14 mouse cellular contexts compared by ENCODE assay signal in the genomic region with DNA sequence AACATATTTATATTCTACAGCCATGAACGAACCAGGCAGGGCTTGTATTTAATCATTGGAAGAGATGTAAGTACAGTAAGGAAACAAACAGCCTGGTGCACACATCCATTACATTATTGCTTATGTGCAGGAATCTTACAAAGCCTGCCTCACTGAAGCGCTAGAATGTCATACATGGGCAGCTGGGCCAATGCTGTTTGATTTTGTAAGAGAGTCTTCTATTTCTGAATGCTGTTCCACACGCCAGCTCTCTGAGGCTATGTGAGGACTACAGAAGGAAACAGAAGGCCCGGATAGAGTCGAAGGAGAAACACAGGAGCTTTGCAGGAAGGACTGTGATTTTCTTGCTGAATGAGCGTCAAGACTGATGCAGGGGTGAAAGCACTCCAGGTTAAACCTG.
DNase-seq lines count a peak whose midpoint lies in the region; ATAC-seq and TF ChIP-seq lines count a peak whose summit lies in the region.
"Had no signal": no experiment of that assay in that cellular context is flagged by ENCODE, and none has a peak within 500 bp of the region (broad histone marks: within the 10 kb centered on the region; RNA-seq: fewer than 3 reads in every experiment).

No protein-coding gene starts in this region.

- no peak for TF ChIP-seq CTCF in hindbrain, postnatal 0 days (IDR thresholded peaks at IDR 0.05; ENCODE audit: low read depth)
- TF ChIP-seq CTCF in brain, embryonic 14.5 days (IDR thresholded peaks at IDR 0.05; ENCODE audit: borderline replicate concordance, extremely low read depth, insufficient read depth, insufficient read length) = no peak

- H3K27ac ChIP-seq in hindbrain, embryonic 13.5 days = peak overlapping the region; percentile 67
- no peak overlapping the region for H3K27ac ChIP-seq in hindbrain, postnatal 0 days
- no peak overlapping the region for H3K27ac ChIP-seq in liver, embryonic 11.5 days (ENCODE audit: low read depth, low read length)
- H3K27ac ChIP-seq: gastrocnemius, adult 2 months; heart, embryonic 13.5 days; hindbrain, embryonic 12.5 days had no signal

- H3K9ac ChIP-seq in hindbrain, embryonic 13.5 days = no peak overlapping the region
- no peak overlapping the region for H3K9ac ChIP-seq in hindbrain, postnatal 0 days (replicated peaks; ENCODE audit: low read length)
- no peak overlapping the region for H3K9ac ChIP-seq in liver, embryonic 11.5 days (ENCODE audit: low read depth, low read length)
- H3K9ac ChIP-seq: heart, embryonic 13.5 days; hindbrain, embryonic 12.5 days had no signal

- TF ChIP-seq POLR2A in brain, embryonic 14.5 days (IDR thresholded peaks at IDR 0.05; ENCODE audit: borderline replicate concordance, extremely low read depth, insufficient read depth, insufficient read length, poor library complexity, severe bottlenecking) = no peak

- no peaks in the 10 kb centered on the region for H3K36me3 ChIP-seq in hindbrain, embryonic 13.5 days
- H3K36me3 ChIP-seq in hindbrain, postnatal 0 days (ENCODE audit: insufficient read depth, low read length) = no peaks in the 10 kb centered on the region
- H3K36me3 ChIP-seq in liver, embryonic 11.5 days (ENCODE audit: control insufficient read depth, insufficient read depth, low read length) = no peaks in the 10 kb centered on the region
- H3K36me3 ChIP-seq: hindbrain, embryonic 12.5 days had no signal

- no peak for ATAC-seq in hindbrain, embryonic 13.5 days (ENCODE audit: low FRiP score)
- no peak for ATAC-seq in hindbrain, postnatal 0 days
- ATAC-seq in liver, embryonic 11.5 days (replicated peaks; ENCODE audit: low FRiP score) = no peak

- 80% methylated on average over 6 of the region's 6 CpGs for WGBS in hindbrain, embryonic 13.5 days
- 67% methylated on average over 6 of the region's 6 CpGs for WGBS in hindbrain, postnatal 0 days
- 89% methylated on average over 6 of the region's 6 CpGs for WGBS in liver, embryonic 11.5 days

- H3K9me3 ChIP-seq in hindbrain, embryonic 13.5 days = no peaks in the 10 kb centered on the region
- H3K9me3 ChIP-seq in hindbrain, postnatal 0 days (ENCODE audit: low read length) = no peaks in the 10 kb centered on the region
- H3K9me3 ChIP-seq in liver, embryonic 11.5 days (ENCODE audit: control insufficient read depth, low read length) = no peaks in the 10 kb centered on the region
- H3K9me3 ChIP-seq: heart, embryonic 13.5 days; hindbrain, embryonic 12.5 days had no signal

- no peak for DNase-seq in hindbrain, postnatal 0 days (ENCODE audit: low spot score)
- DNase-seq in brain, embryonic 14.5 days (ENCODE audit: low read depth) = peak; percentile 53
- peak; percentile 31 to 45 for DNase-seq in layer of hippocampus, postnatal 10 days (ENCODE audit: low spot score in 2 of 2)
- peak; percentile 79 to 89 for DNase-seq in right cerebral cortex, postnatal 10 days (ENCODE audit: low spot score in 2 of 2)
- DNase-seq in liver, embryonic 11.5 days (ENCODE audit: low spot score) = no peak
- no peak for DNase-seq in gastrocnemius, adult 8-10 months (ENCODE audit: low spot score in 2 of 2)
- no peak for DNase-seq in lung, postnatal 4 days
- DNase-seq: adrenal gland, adult 2 months; cerebellum, postnatal 25 days; gastrocnemius, adult 2 months; thymus, postnatal 36 days had no signal

- no peak overlapping the region for H3K4me3 ChIP-seq in hindbrain, embryonic 13.5 days
- no peak overlapping the region for H3K4me3 ChIP-seq in hindbrain, postnatal 0 days (ENCODE audit: low read length)
- H3K4me3 ChIP-seq in liver, embryonic 11.5 days (ENCODE audit: low read depth, low read length) = no peak overlapping the region
- H3K4me3 ChIP-seq: gastrocnemius, adult 2 months; heart, embryonic 13.5 days; hindbrain, embryonic 12.5 days had no signal

- no peak overlapping the region for H3K4me2 ChIP-seq in hindbrain, embryonic 13.5 days
- no peak overlapping the region for H3K4me2 ChIP-seq in hindbrain, postnatal 0 days (ENCODE audit: low read depth, low read length)
- H3K4me2 ChIP-seq in liver, embryonic 11.5 days = no peak overlapping the region
- H3K4me2 ChIP-seq: heart, embryonic 13.5 days; hindbrain, embryonic 12.5 days had no signal

- peaks cover 75% of the 10 kb centered on the region for H3K4me1 ChIP-seq in hindbrain, embryonic 13.5 days (replicated peaks)
- H3K4me1 ChIP-seq in hindbrain, postnatal 0 days (ENCODE audit: insufficient read depth, low read length) = peaks cover 16% of the 10 kb centered on the region; the same call in 1 of the 2 replicates
- H3K4me1 ChIP-seq in liver, embryonic 11.5 days (replicated peaks; ENCODE audit: control insufficient read depth, insufficient read depth, low read length) = peaks cover 73% of the 10 kb centered on the region

- H3K27me3 ChIP-seq in hindbrain, embryonic 13.5 days = no peaks in the 10 kb centered on the region
- H3K27me3 ChIP-seq in hindbrain, postnatal 0 days (ENCODE audit: insufficient read depth, low read length) = no peaks in the 10 kb centered on the region
- H3K27me3 ChIP-seq in liver, embryonic 11.5 days (replicated peaks; ENCODE audit: control insufficient read depth, insufficient read depth, low read length) = no peaks in the 10 kb centered on the region
- H3K27me3 ChIP-seq: heart, embryonic 13.5 days; hindbrain, embryonic 12.5 days had no signal

Comparison
In these comparisons a context has a peak if more than half of its experiments do, and no peak if none do; other contexts are left out.
1. DNase-seq: peak in brain, embryonic 14.5 days (single experiment), layer of hippocampus, postnatal 10 days (2 of 2) and right cerebral cortex, postnatal 10 days (2 of 2); none in hindbrain, postnatal 0 days (single experiment), liver, embryonic 11.5 days (single experiment), gastrocnemius, adult 8-10 months (0 of 2) and lung, postnatal 4 days (0 of 2).